Comparison of ENCODE assay signal across 15 mouse cellular contexts in genomic region chr1:89867847-89868246, GRCm38 (mm10).
"Had no signal": no experiment of that assay in that cellular context is flagged by ENCODE, and none has a peak within 500 bp of the region (broad histone marks: within the 10 kb centered on the region; RNA-seq: fewer than 3 reads in every experiment).

No protein-coding gene starts in this region.

- DNase-seq: liver, postnatal 0 days; lung, adult 2 months; lung, postnatal 4 days; right cerebral cortex, postnatal 14 days; thymus, adult 2 months; thymus, postnatal 25 days; thymus, postnatal 4 days had no signal

- H3K27me3 ChIP-seq: lung, embryonic 15.5 days; midbrain, embryonic 15.5 days; neural tube, embryonic 12.5 days; stomach, embryonic 15.5 days had no signal

- H3K4me1 ChIP-seq: lung, embryonic 15.5 days; stomach, embryonic 15.5 days had no signal

- H3K36me3 ChIP-seq: lung, embryonic 15.5 days; midbrain, embryonic 10.5 days; midbrain, embryonic 12.5 days; midbrain, embryonic 15.5 days; neural tube, embryonic 12.5 days; stomach, embryonic 15.5 days had no signal

- H3K9me3 ChIP-seq: lung, embryonic 15.5 days; midbrain, embryonic 10.5 days; midbrain, embryonic 12.5 days; midbrain, embryonic 15.5 days; neural tube, embryonic 12.5 days; stomach, embryonic 15.5 days had no signal

- ATAC-seq: liver, postnatal 0 days; lung, postnatal 0 days; midbrain, embryonic 15.5 days had no signal

- H3K4me3 ChIP-seq: lung, embryonic 15.5 days; midbrain, embryonic 10.5 days; midbrain, embryonic 12.5 days; midbrain, embryonic 15.5 days; neural tube, embryonic 12.5 days; stomach, embryonic 15.5 days had no signal

- H3K27ac ChIP-seq: lung, embryonic 15.5 days; midbrain, embryonic 10.5 days; midbrain, embryonic 12.5 days; midbrain, embryonic 15.5 days; neural tube, embryonic 12.5 days; stomach, embryonic 15.5 days; stomach, postnatal 0 days had no signal

- H3K4me2 ChIP-seq: lung, embryonic 15.5 days; midbrain, embryonic 12.5 days; midbrain, embryonic 15.5 days; neural tube, embryonic 12.5 days; stomach, embryonic 15.5 days had no signal

- H3K9ac ChIP-seq: liver, postnatal 0 days; lung, embryonic 15.5 days; midbrain, embryonic 12.5 days; midbrain, embryonic 15.5 days; neural tube, embryonic 12.5 days; stomach, embryonic 15.5 days had no signal
